Mouse (Mus musculus) cortical plate, adult 2 months (tissue): ENCODE data around the gene Sulf2.

Source experiments
- CTCF ChIP-seq: fragments of 200-500 bp; IDR thresholded peaks from 2 replicates; pipeline ENCODE4 v1.5.1; 2011; ENCODE audit warnings: mild to moderate bottlenecking, control low read depth, low read length; ENCODE audit not compliant: insufficient read depth; ENCODE audit errors: extremely low read depth
- POLR2A ChIP-seq: fragments of 200-500 bp; IDR thresholded peaks from 2 replicates; pipeline ENCODE4 v1.6.1; 2011; ENCODE audit warnings: mild to moderate bottlenecking, low read length, control low read depth; ENCODE audit not compliant: insufficient read depth; ENCODE audit errors: extremely low read depth

DNA sequence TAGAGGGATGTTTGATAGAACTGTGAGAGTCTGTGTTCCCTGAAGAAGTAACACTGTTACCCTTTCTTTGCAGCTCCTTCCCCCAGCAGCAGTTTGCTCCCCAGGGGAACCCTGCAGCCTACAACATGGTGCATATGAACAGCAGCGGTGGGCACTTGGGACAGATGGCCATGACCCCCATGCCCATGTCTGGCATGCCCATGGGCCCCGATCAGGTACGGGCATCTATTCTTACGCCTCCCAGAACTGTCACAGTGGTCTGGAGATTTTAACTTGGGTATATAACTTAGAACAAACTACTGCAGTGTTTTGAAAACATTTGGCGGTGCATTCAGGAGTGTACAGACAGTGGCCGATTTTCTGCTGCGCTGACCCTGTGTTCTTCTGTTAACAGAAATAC, 85.7 kb downstream of the Sulf2 start:
- TF ChIP-seq POLR2A (no peak), CTCF (no peak)
